Mouse (Mus musculus) forebrain, embryonic 13.5 days (tissue): ENCODE measurements around the gene Olfr316. TPM values are rescaled to one million over a fixed set of nuclear protein-coding genes. Genes with fewer than 3 reads are reported as not detected.

Source experiments
- polyA plus RNA-seq: library from polyadenylated mRNA; unstranded; fragments of >200 nt; fragmentation: Nextera tagmentation; extraction: Ambion mirVana; gene quantifications from 2 replicates; pipeline ENCODE4 v1.2.1, GENCODE M21; 2015

The Olfr316 gene
- polyA plus RNA-seq, 1 experiment from 2014 or later: not detected

Other genes starting within 250 kb of the Olfr316 start
- not detected in 2 replicates for gene Olfr330, start 217.9 kb upstream of the Olfr316 start, polyA plus RNA-seq
- gene Olfr329-ps, start 206.3 kb upstream of the Olfr316 start, polyA plus RNA-seq: not detected in 2 replicates
- gene Olfr328, start 197.1 kb upstream of the Olfr316 start, polyA plus RNA-seq: not detected in 2 replicates
- not detected in 2 replicates for gene Olfr224, start 182.2 kb upstream of the Olfr316 start, polyA plus RNA-seq
- gene Olfr325, start 175.0 kb upstream of the Olfr316 start, polyA plus RNA-seq: not detected in 2 replicates
- gene Olfr324, start 157.6 kb upstream of the Olfr316 start, polyA plus RNA-seq: not detected in 2 replicates
- gene 2210407C18Rik, start 136.7 kb upstream of the Olfr316 start, polyA plus RNA-seq: not detected in 2 replicates
- not detected in 2 replicates for gene Olfr323, start 122.2 kb upstream of the Olfr316 start, polyA plus RNA-seq
- 0.10 TPM in 1 of 2 replicates, not detected in the other for gene Trim58, start 112.3 kb upstream of the Olfr316 start, polyA plus RNA-seq
- not detected in 2 replicates for gene Olfr322, start 94.0 kb upstream of the Olfr316 start, polyA plus RNA-seq
- not detected in 2 replicates for gene Olfr320, start 71.6 kb upstream of the Olfr316 start, polyA plus RNA-seq
- gene Olfr319, start 53.6 kb upstream of the Olfr316 start, polyA plus RNA-seq: not detected in 2 replicates
- not detected in 2 replicates for gene Olfr318, start 28.7 kb upstream of the Olfr316 start, polyA plus RNA-seq
- 0.09 TPM in 1 of 2 replicates, not detected in the other for gene Olfr317, start 13.5 kb upstream of the Olfr316 start, polyA plus RNA-seq
- not detected in 2 replicates for gene Olfr315, start 20.5 kb downstream of the Olfr316 start, polyA plus RNA-seq
- gene Olfr314, start 30.2 kb downstream of the Olfr316 start, polyA plus RNA-seq: not detected in 2 replicates
- gene Fam183b, start 49.2 kb downstream of the Olfr316 start, polyA plus RNA-seq: 2.9 and 5.0 TPM in 2 replicates
- gene Olfr313, start 62.3 kb downstream of the Olfr316 start, polyA plus RNA-seq: not detected in 2 replicates
- not detected in 2 replicates for gene Olfr312, start 76.5 kb downstream of the Olfr316 start, polyA plus RNA-seq
- gene Olfr311, start 86.5 kb downstream of the Olfr316 start, polyA plus RNA-seq: not detected in 2 replicates
- 14.3 and 18.4 TPM in 2 replicates for gene Gm12258, start 94.4 kb downstream of the Olfr316 start, polyA plus RNA-seq
- 10.5 and 10.9 TPM in 2 replicates for gene 2810021J22Rik, start 114.5 kb downstream of the Olfr316 start, polyA plus RNA-seq
- 4.8 and 4.9 TPM in 2 replicates for gene Zfp39, start 151.5 kb downstream of the Olfr316 start, polyA plus RNA-seq
- not detected in 2 replicates for gene Btnl10, start 165.2 kb downstream of the Olfr316 start, polyA plus RNA-seq
- 368 and 373 TPM in 2 replicates for gene Rnf187, start 186.2 kb downstream of the Olfr316 start, polyA plus RNA-seq
- gene Hist3h2ba, start 196.2 kb downstream of the Olfr316 start, polyA plus RNA-seq: 315 and 321 TPM in 2 replicates
- gene Hist3h2a, start 202.0 kb downstream of the Olfr316 start, polyA plus RNA-seq: 126 and 132 TPM in 2 replicates
- gene Trim17, start 202.0 kb downstream of the Olfr316 start, polyA plus RNA-seq: 0.96 and 1.3 TPM in 2 replicates
- gene Trim11, start 225.4 kb downstream of the Olfr316 start, polyA plus RNA-seq: 19.4 and 22.9 TPM in 2 replicates